Mouse (Mus musculus) hindbrain, embryonic 11.5 days (tissue): ENCODE measurements around the gene Cep44. TPM values are rescaled to one million over a fixed set of nuclear protein-coding genes. Genes with fewer than 3 reads are reported as not detected.
A peak's percentile ranks its signal among the peaks of the same experiment; 100 is the strongest.

Source experiments
- ATAC-seq: fragments of 200-750 bp; cut with Nextera tagmentation; 2 replicates; pipeline ENCODE4 v1.8.0; 2017; ENCODE audit warnings: mild to moderate bottlenecking, moderate TSS enrichment, moderate library complexity; ENCODE audit not compliant: low FRiP score
- DNase-seq: peaks from one replicate; pipeline ENCODE4 v3.0.0-alpha.2; 2015; ENCODE audit warnings: low spot score
- H3K27ac ChIP-seq: fragments of 300-500 bp; sonication (generic); 2 replicates; pipeline ENCODE4 v1.5.1; 2014; ENCODE audit warnings: mild to moderate bottlenecking, low read depth, low read length
- H3K27me3 ChIP-seq: fragments of 300-500 bp; sonication (generic); 2 replicates; pipeline ENCODE4 v1.6.1; 2014; ENCODE audit warnings: mild to moderate bottlenecking, low read length, moderate library complexity, mixed read lengths; ENCODE audit not compliant: control insufficient read depth, insufficient read depth
- H3K36me3 ChIP-seq: fragments of 300-500 bp; sonication (generic); 2 replicates; pipeline ENCODE4 v1.6.1; 2014; ENCODE audit warnings: mild to moderate bottlenecking, low read length, moderate library complexity, mixed read lengths; ENCODE audit not compliant: control insufficient read depth, insufficient read depth
- H3K4me1 ChIP-seq: fragments of 300-500 bp; sonication (generic); replicated peaks from 2 replicates; pipeline ENCODE4 v1.6.1; 2014; ENCODE audit warnings: low read length, mixed read lengths; ENCODE audit not compliant: control insufficient read depth, insufficient read depth
- H3K4me2 ChIP-seq: fragments of 300-500 bp; sonication (generic); replicated peaks from 2 replicates; pipeline ENCODE4 v1.6.1; 2014; ENCODE audit warnings: mild to moderate bottlenecking, low read depth, low read length
- H3K4me3 ChIP-seq: fragments of 300-500 bp; sonication (generic); 2 replicates; pipeline ENCODE4 v1.5.1; 2014; ENCODE audit warnings: low read depth, low read length
- H3K9ac ChIP-seq: fragments of 300-500 bp; sonication (generic); 2 replicates; pipeline ENCODE4 v1.6.1; 2014; ENCODE audit warnings: low read depth, low read length
- H3K9me3 ChIP-seq: fragments of 300-500 bp; sonication (generic); 2 replicates; pipeline ENCODE4 v1.6.1; 2016; ENCODE audit warnings: low read length; ENCODE audit not compliant: control insufficient read depth
- WGBS: fragments of 180-500 bp; shearing (Covaris S2); extraction: QIAGEN DNeasy Blood & Tissue Kit; methylation state at CpG from one replicate; pipeline ENCODE4 v1.1.7; 2014; 5-methylcytosine and 5-hydroxymethylcytosine counted together
- polyA plus RNA-seq: library from polyadenylated mRNA; unstranded; fragments of >200 nt; fragmentation: Nextera tagmentation; extraction: Ambion mirVana; gene quantifications from 2 replicates; pipeline ENCODE4 v1.2.1, GENCODE M21; 2014

Cep44 gene
- polyA plus RNA-seq, 1 experiment from 2014 or later: 39.9 TPM

DNA sequence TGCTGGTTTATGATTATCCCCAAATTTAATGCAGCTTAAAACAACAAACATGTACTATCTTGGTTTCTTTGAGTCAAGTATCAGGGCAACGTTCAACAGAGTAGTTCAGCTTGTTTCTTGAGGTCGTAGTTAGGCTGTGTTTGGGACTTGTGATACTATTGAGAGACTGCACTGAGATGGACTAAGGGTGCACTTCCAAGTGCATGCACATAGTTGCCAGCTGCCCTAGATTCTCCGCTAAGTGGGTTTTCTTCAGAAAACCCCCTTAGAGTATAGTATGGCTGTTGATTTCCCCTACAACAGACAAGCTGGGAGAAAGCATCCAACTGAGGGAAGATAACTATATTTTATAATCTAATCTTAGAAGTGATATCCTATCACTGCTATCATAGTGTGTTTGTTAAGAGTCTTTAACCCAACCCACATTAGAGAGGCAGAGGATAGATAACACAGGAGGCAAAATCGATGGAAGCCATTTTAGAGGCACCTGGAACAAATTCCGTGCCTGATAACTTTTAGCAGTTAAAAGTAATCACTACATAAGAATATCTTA, 1.8 kb upstream of the Cep44 start:
- no peaks in the 10 kb centered on the region for H3K9me3 ChIP-seq
- no peak overlapping the region for H3K27ac ChIP-seq
- H3K9ac ChIP-seq: no peak overlapping the region
- no peaks in the 10 kb centered on the region for H3K27me3 ChIP-seq
- no peak overlapping the region for H3K4me2 ChIP-seq
- no peaks in the 10 kb centered on the region for H3K4me1 ChIP-seq
- DNase-seq (no peak), ATAC-seq (no peak)
- WGBS: 77% methylated on average over 5 of the region's 5 CpGs
- no peak overlapping the region for H3K4me3 ChIP-seq
- no peaks in the 10 kb centered on the region for H3K36me3 ChIP-seq

DNA sequence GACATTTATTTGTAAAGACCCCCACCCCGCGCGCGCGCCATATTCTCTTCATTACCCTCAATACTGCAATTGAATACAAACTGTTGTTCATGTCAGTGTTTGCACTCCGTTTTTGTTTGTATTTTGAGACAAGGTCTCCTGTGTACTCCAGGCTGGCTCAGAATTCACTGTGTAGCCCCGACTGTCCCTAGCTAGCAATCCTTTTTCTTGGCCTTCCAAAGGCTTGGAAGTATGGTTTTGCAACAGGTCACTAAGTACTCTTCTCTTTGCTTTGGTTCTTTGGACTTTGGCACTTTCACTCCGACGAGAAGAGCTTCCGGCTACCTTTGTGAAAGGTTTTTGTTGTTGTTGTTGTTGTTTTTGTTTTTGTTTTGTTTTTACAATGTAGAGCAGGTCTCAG, 1.2 kb upstream of the Cep44 start:
- Histone ChIP-seq H3K4me2 (peak overlapping the region; percentile 51), H3K4me1 (no peaks in the 10 kb centered on the region), H3K4me3 (peak overlapping the region; percentile 85), H3K27me3 (no peaks in the 10 kb centered on the region), H3K36me3 (no peaks in the 10 kb centered on the region), H3K9me3 (no peaks in the 10 kb centered on the region), H3K9ac (no peak overlapping the region), H3K27ac (no peak overlapping the region)
- peak; percentile 3 for DNase-seq
- 30% methylated on average over 10 of the region's 10 CpGs for WGBS
- no peak for ATAC-seq

DNA sequence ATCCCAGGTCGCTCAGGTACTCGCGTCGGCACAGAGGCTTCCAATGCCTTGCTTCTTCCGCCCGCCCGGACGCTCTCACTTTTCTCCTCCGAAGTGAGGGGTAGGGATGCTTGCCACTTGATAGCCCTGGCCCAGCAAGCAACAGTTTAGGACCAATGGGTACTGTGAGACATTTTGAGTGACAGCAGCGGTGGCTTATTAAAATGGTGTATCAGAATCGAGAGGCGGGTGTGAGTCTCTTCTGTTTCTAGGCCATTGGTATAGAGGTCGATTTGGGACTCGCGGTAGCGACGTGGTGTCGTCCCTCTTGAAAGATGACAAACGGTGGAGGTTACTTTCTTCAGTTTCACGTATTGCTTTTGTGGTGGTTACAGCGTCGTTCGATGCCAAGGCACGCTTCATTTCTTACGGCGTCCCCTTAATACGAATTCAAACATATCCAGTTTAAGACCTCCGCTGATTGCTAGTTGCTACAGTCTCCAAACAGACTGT, 560 bp upstream of the Cep44 start:
- under 1% methylated on average over 28 of the region's 28 CpGs for WGBS
- H3K36me3 ChIP-seq: no peaks in the 10 kb centered on the region
- ATAC-seq (peak; percentile 97), DNase-seq (peak; percentile 84)
- H3K4me2 ChIP-seq: peak overlapping the region; percentile 51
- H3K27ac ChIP-seq: peak overlapping the region; percentile 32
- peak overlapping the region; percentile 85 for H3K4me3 ChIP-seq
- H3K27me3 ChIP-seq: no peaks in the 10 kb centered on the region
- H3K9me3 ChIP-seq: no peaks in the 10 kb centered on the region
- H3K9ac ChIP-seq: peak overlapping the region; percentile 71
- H3K4me1 ChIP-seq: no peaks in the 10 kb centered on the region

DNA sequence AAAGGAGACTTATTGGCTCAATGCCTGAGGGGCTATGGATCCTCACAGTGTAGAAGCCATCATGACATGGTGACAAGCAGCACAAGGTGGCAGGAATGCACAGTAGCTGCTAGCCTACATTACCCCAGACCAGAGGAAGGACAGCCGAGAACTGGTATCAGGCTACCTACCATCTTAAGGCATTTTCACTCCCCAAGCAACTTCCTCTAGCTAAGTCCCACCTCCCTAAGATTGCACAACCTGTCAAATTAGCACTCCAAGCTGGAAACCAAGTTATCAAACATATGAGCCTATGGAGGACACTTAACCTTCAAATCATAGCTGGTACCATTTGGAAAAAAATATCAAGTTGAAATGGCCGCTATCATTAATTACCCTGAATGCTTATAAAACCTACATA, 3.0 kb downstream of the Cep44 start:
- H3K27me3 ChIP-seq: no peaks in the 10 kb centered on the region
- 98% methylated on average over 2 of the region's 2 CpGs for WGBS
- no peaks in the 10 kb centered on the region for H3K4me1 ChIP-seq
- no peak for ATAC-seq
- no peaks in the 10 kb centered on the region for H3K36me3 ChIP-seq
- H3K4me2 ChIP-seq: no peak overlapping the region
- no peak overlapping the region for H3K4me3 ChIP-seq
- H3K9ac ChIP-seq: no peak overlapping the region
- no peak for DNase-seq
- no peaks in the 10 kb centered on the region for H3K9me3 ChIP-seq
- H3K27ac ChIP-seq: no peak overlapping the region

DNA sequence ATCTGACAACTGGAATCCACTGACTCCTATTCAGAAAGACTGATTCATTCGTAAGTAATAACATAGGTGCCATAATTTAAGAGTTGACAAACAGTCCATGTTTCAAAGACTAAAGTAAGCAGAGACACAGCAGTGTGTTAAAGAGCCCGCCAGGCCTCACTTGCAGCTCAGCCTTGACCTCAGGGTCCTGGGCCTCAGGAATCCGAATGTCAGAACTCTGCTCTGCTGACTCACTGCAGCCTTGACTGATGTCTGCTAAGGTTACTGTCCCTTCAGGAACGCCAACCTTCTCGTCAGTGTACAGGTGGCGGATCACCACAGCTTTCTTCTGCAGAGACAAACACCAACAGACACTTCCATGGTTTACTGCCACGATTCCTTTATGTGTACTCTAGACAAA, 10.1 kb downstream of the Cep44 start:
- DNase-seq: no peak

DNA sequence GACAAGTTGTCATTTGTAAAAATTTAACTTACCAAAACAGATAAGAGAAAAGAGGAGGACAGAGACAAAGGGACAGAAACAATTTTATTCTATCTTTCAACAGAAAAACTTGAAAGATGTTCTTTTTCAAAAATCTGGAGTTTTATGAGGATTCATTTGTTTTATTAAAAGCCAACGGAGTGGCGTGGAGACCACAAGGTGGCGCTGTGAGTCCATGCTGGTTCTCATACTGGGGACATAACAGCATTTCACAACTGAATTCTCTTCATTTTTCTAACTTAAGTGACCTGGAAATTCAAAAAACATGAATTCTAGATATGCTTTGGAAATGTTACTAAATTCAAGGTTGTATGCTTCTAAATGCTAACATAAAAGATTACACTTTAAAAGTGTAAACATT, 20.5 kb downstream of the Cep44 start:
- Histone ChIP-seq H3K9ac (no peak overlapping the region), H3K27me3 (no peaks in the 10 kb centered on the region), H3K4me2 (no peak overlapping the region), H3K36me3 (no peaks in the 10 kb centered on the region), H3K27ac (no peak overlapping the region), H3K4me1 (no peaks in the 10 kb centered on the region), H3K9me3 (no peaks in the 10 kb centered on the region), H3K4me3 (no peak overlapping the region)
- ATAC-seq (no peak), DNase-seq (peak; percentile 78)
- 7% methylated on average over 3 of the region's 3 CpGs for WGBS

More for the DNA sequence above, 10.1 kb downstream of the Cep44 start:
- no peak overlapping the region for H3K27ac ChIP-seq
- H3K9me3 ChIP-seq: no peaks in the 10 kb centered on the region
- no peak for ATAC-seq
- H3K27me3 ChIP-seq: no peaks in the 10 kb centered on the region
- no peak overlapping the region for H3K4me3 ChIP-seq
- no peak overlapping the region for H3K9ac ChIP-seq
- H3K4me2 ChIP-seq: no peak overlapping the region
- no peaks in the 10 kb centered on the region for H3K4me1 ChIP-seq
- 93% methylated on average over 7 of the region's 7 CpGs for WGBS
- no peaks in the 10 kb centered on the region for H3K36me3 ChIP-seq

DNA sequence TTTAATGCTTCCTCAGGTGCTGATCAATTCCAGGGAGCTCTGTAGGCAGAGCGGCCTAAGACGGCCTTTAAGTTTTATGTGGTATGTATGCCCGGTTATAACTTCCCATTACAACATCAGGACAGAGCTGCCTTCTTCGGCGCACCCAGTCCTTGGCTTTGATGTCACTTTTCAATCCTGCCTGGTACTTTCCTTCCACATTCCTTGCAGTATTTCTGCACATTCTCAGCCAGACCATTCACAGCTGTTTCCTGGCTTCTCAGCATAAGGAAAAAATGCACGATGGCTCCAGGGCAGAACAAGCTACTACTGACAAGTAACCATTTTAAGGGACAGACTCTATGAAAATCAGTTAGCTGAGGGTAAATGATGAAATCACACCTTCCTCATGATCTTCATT, 22.0 kb downstream of the Cep44 start:
- ATAC-seq (no peak), DNase-seq (no peak)
- Histone ChIP-seq H3K4me2 (no peak overlapping the region), H3K36me3 (no peaks in the 10 kb centered on the region), H3K4me3 (no peak overlapping the region), H3K27me3 (no peaks in the 10 kb centered on the region), H3K4me1 (no peaks in the 10 kb centered on the region), H3K9me3 (no peaks in the 10 kb centered on the region), H3K27ac (no peak overlapping the region), H3K9ac (no peak overlapping the region)
- WGBS: 89% methylated on average over 6 of the region's 6 CpGs

DNA sequence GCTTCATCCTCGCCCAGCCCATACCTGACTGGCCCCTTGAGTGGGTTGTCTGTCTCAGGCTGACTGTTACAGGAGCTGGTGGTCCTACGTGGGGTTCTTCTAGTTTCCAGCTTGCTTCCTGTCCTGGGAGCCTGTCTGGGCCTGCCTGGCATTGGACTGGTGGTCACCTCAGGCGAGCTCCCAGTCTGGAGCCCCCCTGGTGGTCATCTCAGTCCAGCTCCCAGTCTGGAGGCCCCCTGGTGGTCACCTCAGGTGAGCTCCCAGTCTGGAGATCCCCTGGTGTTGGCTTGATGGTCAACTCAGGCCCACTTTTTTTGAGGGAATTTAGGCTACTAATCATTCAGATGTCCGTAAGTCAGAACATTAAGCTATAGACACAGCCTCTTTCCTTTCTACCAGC, 29.8 kb downstream of the Cep44 start:
- ATAC-seq: no peak
- Histone ChIP-seq H3K4me1 (no peaks in the 10 kb centered on the region), H3K9ac (no peak overlapping the region), H3K27me3 (no peaks in the 10 kb centered on the region), H3K4me2 (no peak overlapping the region), H3K27ac (no peak overlapping the region), H3K36me3 (no peaks in the 10 kb centered on the region), H3K9me3 (no peaks in the 10 kb centered on the region), H3K4me3 (no peak overlapping the region)
- DNase-seq: no peak
- 83% methylated on average over 4 of the region's 4 CpGs for WGBS

DNA sequence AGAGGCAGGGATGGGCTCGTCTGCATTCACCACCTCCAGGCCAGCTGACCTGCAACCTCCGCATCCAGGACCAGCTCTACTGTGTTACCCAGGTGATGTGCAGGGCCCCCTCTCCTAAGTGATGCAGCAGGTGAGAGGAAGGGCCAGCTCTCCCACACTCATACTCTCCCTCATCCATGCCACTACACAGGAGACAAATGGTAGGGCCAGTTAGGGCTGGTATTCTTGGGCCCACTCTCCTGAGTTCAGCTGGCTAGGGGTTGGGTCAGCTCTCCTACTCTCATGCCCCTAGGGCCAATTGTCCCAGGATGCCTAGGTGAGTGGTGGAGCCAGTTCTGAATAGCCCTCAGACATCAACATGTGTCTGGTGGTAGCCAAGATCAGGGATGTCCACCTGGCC, 30.6 kb downstream of the Cep44 start:
- no peak overlapping the region for H3K4me2 ChIP-seq
- H3K27me3 ChIP-seq: no peaks in the 10 kb centered on the region
- no peak for DNase-seq
- no peaks in the 10 kb centered on the region for H3K4me1 ChIP-seq
- ATAC-seq: no peak
- no peak overlapping the region for H3K4me3 ChIP-seq
- 80% methylated on average over 2 of the region's 2 CpGs for WGBS
- H3K9me3 ChIP-seq: no peaks in the 10 kb centered on the region
- H3K27ac ChIP-seq: no peak overlapping the region
- no peak overlapping the region for H3K9ac ChIP-seq
- no peaks in the 10 kb centered on the region for H3K36me3 ChIP-seq
